Mouse (Mus musculus) forebrain, embryonic 13.5 days (tissue): Measurements from ENCODE around the gene Echdc2. TPM values are rescaled to one million over a fixed set of nuclear protein-coding genes. Genes with fewer than 3 reads are reported as not detected.

Source experiments
- ATAC-seq: fragments of 200-750 bp; cut with Nextera tagmentation; 2 replicates; pipeline ENCODE4 v1.8.0; 2017
- H3K27ac ChIP-seq: fragments of 300-500 bp; sonication (generic); 2 replicates; pipeline ENCODE4 v1.5.1; 2015; ENCODE audit warnings: inconsistent platforms, mild to moderate bottlenecking, moderate library complexity
- H3K27me3 ChIP-seq: fragments of 300-500 bp; sonication (generic); 2 replicates; pipeline ENCODE4 v1.6.1; 2015; ENCODE audit warnings: mild to moderate bottlenecking, inconsistent platforms
- H3K36me3 ChIP-seq: fragments of 300-500 bp; sonication (generic); 2 replicates; pipeline ENCODE4 v1.6.1; 2015; ENCODE audit warnings: mild to moderate bottlenecking, inconsistent platforms; ENCODE audit not compliant: poor library complexity, severe bottlenecking
- H3K4me1 ChIP-seq: fragments of 300-500 bp; sonication (generic); 2 replicates; pipeline ENCODE4 v1.6.1; 2015; ENCODE audit warnings: inconsistent platforms
- H3K4me2 ChIP-seq: fragments of 300-500 bp; sonication (generic); 2 replicates; pipeline ENCODE4 v1.6.1; 2015; ENCODE audit warnings: inconsistent platforms, mild to moderate bottlenecking, moderate library complexity
- H3K4me3 ChIP-seq: fragments of 300-500 bp; sonication (generic); 2 replicates; pipeline ENCODE4 v1.5.1; 2015; ENCODE audit warnings: mild to moderate bottlenecking, inconsistent platforms
- H3K9ac ChIP-seq: fragments of 300-500 bp; sonication (generic); 2 replicates; pipeline ENCODE4 v1.6.1; 2015; ENCODE audit warnings: mild to moderate bottlenecking, inconsistent platforms
- H3K9me3 ChIP-seq: fragments of 300-500 bp; sonication (generic); replicated peaks from 2 replicates; pipeline ENCODE4 v1.6.1; 2016; ENCODE audit warnings: inconsistent platforms
- WGBS: fragments of 180-500 bp; shearing (Covaris S2); methylation state at CpG from one replicate; pipeline ENCODE4 v1.1.7; 2015; 5-methylcytosine and 5-hydroxymethylcytosine counted together
- polyA plus RNA-seq: library from polyadenylated mRNA; unstranded; fragments of >200 nt; fragmentation: Nextera tagmentation; extraction: Ambion mirVana; gene quantifications from 2 replicates; pipeline ENCODE4 v1.2.1, GENCODE M21; 2015

Gene Echdc2
- polyA plus RNA-seq, 1 experiment from 2014 or later: 11.8 TPM

DNA sequence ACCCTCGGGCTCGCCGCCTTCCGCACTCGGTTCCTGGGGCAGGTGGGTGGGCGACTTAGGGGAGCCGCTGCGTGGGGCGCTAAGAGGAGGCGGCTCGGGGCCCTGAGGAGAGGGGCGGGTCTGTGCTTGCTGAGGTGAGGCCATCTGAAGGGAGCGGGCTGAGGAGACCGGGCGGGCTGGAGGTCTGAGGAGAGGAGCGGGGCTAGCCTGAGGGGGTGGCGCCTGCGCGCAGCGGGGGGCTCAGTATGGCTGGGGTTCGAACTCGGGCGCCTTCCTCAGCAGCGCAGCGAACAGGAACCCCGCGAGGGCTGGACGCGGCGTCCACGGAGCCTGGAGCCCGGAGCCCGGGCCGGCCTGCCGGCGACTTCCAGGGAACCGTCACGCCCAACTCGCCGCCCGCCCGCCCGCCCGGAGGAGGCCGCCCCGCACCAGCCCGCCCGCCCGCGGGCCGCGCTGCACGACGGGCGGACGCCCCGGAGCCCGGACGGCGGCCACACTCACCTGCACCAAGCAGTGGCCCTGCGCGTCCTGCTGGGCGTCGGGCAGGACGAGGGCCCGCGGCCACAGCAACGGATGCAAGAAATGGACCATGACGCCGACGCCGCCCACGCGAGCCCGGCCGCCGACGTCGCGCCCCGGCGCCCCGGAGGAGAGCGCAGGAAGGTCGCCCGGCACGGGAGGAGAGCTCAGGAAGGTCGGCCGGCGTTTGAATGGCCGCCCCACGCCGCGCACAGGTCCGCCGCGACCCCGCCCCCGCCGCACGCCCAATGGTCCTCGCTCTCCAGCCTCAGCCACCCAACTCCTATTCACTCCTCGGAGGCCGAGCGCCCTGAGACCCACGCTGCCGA lies 52.3 kb downstream of the Echdc2 start, which contains the start of gene Zyg11a:
Zyg11a (minus strand) TSS at position 717 of the 848 bp plus-strand sequence.
- peak within 1 kb of the TSS; percentile 43 for H3K4me3 ChIP-seq
- H3K9me3 ChIP-seq: no peaks in the 10 kb centered on the region
- H3K9ac ChIP-seq: peak within 1 kb of the TSS; percentile 30; the same call in 1 of the 2 replicates
- peak within 1 kb of the TSS; percentile 65 for H3K4me2 ChIP-seq
- ATAC-seq: no peak
- WGBS: under 1% methylated on average over 66 of the region's 107 CpGs
- peaks cover 9% of the 10 kb centered on the region for H3K4me1 ChIP-seq
- no peak within 1 kb of the TSS for H3K27ac ChIP-seq
- H3K27me3 ChIP-seq: peaks cover 56% of the 10 kb centered on the region
- no peaks in the 10 kb centered on the region for H3K36me3 ChIP-seq

DNA sequence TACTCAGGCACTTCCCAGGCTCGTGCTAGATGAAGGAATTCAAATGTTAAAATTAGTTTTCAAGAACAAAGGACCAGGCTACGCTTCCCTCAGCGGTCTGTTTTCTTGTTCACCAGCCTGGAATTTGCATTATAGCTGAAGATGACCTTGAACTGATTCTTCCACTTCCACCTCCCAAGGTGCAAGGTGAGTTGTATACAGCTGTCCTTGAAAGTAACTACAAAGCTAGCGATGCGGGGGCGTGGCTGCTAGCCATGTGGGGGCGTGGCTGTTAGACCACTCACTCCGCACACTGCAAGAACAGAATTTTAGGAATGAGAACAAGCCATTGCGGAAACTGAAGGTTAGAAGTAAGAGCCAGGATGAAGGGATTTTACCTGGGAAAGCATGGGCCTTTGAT lies 53.8 kb downstream of the Echdc2 start:
- Histone ChIP-seq H3K4me1 (peaks cover 9% of the 10 kb centered on the region), H3K27ac (no peak overlapping the region), H3K4me3 (no peak overlapping the region), H3K36me3 (no peaks in the 10 kb centered on the region), H3K4me2 (no peak overlapping the region), H3K27me3 (peaks cover 56% of the 10 kb centered on the region), H3K9ac (no peak overlapping the region), H3K9me3 (no peaks in the 10 kb centered on the region)
- no peak for ATAC-seq
- 6% methylated on average over 9 of the region's 9 CpGs for WGBS

DNA sequence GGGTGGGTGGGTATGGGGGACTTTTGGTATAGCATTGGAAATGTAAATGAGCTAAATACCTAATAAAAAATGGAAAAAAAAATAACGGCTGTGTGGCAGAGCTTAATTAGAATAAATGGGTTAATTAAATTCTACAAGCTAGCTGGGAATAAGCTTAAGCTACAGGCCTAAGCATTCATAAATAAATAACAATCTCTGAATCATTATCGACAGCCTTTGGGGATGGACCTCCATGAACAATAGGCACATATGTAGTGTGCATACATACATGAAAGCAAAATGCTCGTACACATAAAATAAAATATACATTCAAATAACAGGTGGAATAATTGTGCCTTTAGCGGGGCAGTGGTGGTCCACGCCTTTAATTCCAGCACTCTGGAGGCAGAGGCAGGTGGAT lies 57.3 kb downstream of the Echdc2 start:
- Histone ChIP-seq H3K36me3 (no peaks in the 10 kb centered on the region), H3K4me2 (no peak overlapping the region), H3K27me3 (peaks cover 26% of the 10 kb centered on the region), H3K9me3 (no peaks in the 10 kb centered on the region), H3K9ac (no peak overlapping the region), H3K4me3 (no peak overlapping the region), H3K27ac (no peak overlapping the region), H3K4me1 (peaks cover 5% of the 10 kb centered on the region)
- no peak for ATAC-seq
- WGBS: 85% methylated on average over 5 of the region's 5 CpGs

DNA sequence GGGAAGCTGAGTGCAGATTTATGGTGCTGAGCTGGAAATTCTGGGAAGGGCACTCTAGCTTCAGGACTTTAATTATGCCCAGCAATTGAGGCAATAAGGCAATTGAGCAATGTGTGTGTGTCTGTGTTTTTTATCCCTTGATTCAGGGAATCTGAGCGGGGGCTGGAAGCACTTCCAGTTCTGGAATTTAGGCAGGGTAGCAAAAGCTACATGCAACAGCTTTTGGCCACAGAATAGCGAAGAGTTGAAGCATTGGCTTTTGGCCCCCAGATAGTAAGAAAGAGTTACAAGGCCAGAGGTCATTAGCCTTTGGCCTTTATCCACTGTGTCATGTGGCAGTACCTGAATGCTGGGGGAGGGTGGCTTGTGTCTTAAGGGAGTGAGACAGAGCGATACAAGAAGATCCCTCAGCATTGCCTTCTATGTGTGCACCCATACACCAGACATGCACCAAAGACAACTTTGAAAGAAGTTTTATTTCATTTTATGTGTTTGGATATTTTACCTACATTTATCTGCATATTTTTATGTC lies 60.2 kb downstream of the Echdc2 start:
- Histone ChIP-seq H3K36me3 (0 out of 2 replicates have a peak, but pooled peaks cover 3% of the 10 kb centered on the region), H3K9ac (no peak overlapping the region), H3K4me3 (no peak overlapping the region), H3K27me3 (no peaks in the 10 kb centered on the region; the same call in 1 of the 2 replicates), H3K9me3 (no peaks in the 10 kb centered on the region), H3K27ac (no peak overlapping the region), H3K4me2 (no peak overlapping the region), H3K4me1 (no peaks in the 10 kb centered on the region)
- no peak for ATAC-seq
- WGBS: 64% methylated on average over 3 of the region's 3 CpGs

Other genes with a start within 250 kb of the Echdc2 start
- gene Cpt2, start 241.8 kb upstream of the Echdc2 start, polyA plus RNA-seq: 19.4 and 19.8 TPM in 2 replicates
- gene Slc1a7, start 197.1 kb upstream of the Echdc2 start, polyA plus RNA-seq: not detected in 2 replicates
- 0.15 and 0.27 TPM in 2 replicates for gene Podn, start 69.0 kb upstream of the Echdc2 start, polyA plus RNA-seq
- gene Scp2, start 20.4 kb upstream of the Echdc2 start, polyA plus RNA-seq: 223 and 237 TPM in 2 replicates
- gene Zyg11a, start 52.6 kb downstream of the Echdc2 start, polyA plus RNA-seq: not detected in 2 replicates
- 22.6 and 24.6 TPM in 2 replicates for gene Zyg11b, start 135.7 kb downstream of the Echdc2 start, polyA plus RNA-seq
- gene Coa7, start 162.7 kb downstream of the Echdc2 start, polyA plus RNA-seq: 42.3 and 47.7 TPM in 2 replicates
- 1.4 and 2.6 TPM in 2 replicates for gene Shisal2a, start 217.9 kb downstream of the Echdc2 start, polyA plus RNA-seq
- 26.9 and 28.8 TPM in 2 replicates for gene Gpx7, start 241.5 kb downstream of the Echdc2 start, polyA plus RNA-seq